8 mouse cellular contexts compared by ENCODE assay signal in genomic region chr4:120951428-120951973, GRCm38 (mm10). TPM values are rescaled to one million over a fixed set of nuclear protein-coding genes. Genes with fewer than 3 reads are reported as not detected.
DNase-seq lines count a peak whose midpoint lies in the region; ATAC-seq and TF ChIP-seq lines count a peak whose summit lies in the region.

Gene Zfp69, minus strand, starts transcription at chr4:120951699.

- peak within 1 kb of the TSS; percentile 88 for H3K4me2 ChIP-seq in forebrain, postnatal 0 days (ENCODE audit: low read depth)
- peak within 1 kb of the TSS; percentile 94 for H3K4me2 ChIP-seq in lung, postnatal 0 days (replicated peaks; ENCODE audit: low read depth, low read length)

- no peaks in the 10 kb centered on the region for H3K9me3 ChIP-seq in forebrain, postnatal 0 days (ENCODE audit: low read length)
- H3K9me3 ChIP-seq in lung, postnatal 0 days (ENCODE audit: low read length) = no peaks in the 10 kb centered on the region

- no peaks in the 10 kb centered on the region for H3K4me1 ChIP-seq in cerebellum, adult 2 months (ENCODE audit: control insufficient read depth, insufficient read depth, low read length)
- no peaks in the 10 kb centered on the region for H3K4me1 ChIP-seq in forebrain, postnatal 0 days (ENCODE audit: insufficient read depth)
- no peaks in the 10 kb centered on the region for H3K4me1 ChIP-seq in lung, postnatal 0 days (ENCODE audit: insufficient read depth, low read depth, low read length)

- peak; percentile 99 for ATAC-seq in forebrain, postnatal 0 days
- peak; percentile 98 for ATAC-seq in lung, postnatal 0 days

- H3K9ac ChIP-seq in forebrain, postnatal 0 days = peak within 1 kb of the TSS; percentile 71
- peak within 1 kb of the TSS; percentile 68 for H3K9ac ChIP-seq in lung, postnatal 0 days (replicated peaks; ENCODE audit: low read depth)

- TF ChIP-seq POLR2A in cerebellum, adult 2 months (IDR thresholded peaks at IDR 0.05; ENCODE audit: borderline replicate concordance, insufficient read depth, low read length) = peak; percentile 87; the same call in 1 of the 2 replicates

- no peaks in the 10 kb centered on the region for H3K36me3 ChIP-seq in forebrain, postnatal 0 days (ENCODE audit: insufficient read depth)
- H3K36me3 ChIP-seq in lung, postnatal 0 days (ENCODE audit: insufficient read depth, low read length) = no peaks in the 10 kb centered on the region

- TF ChIP-seq EP300 in lung, postnatal 0 days (IDR thresholded peaks at IDR 0.05) = no peak

- H3K4me3 ChIP-seq in cerebellum, adult 2 months (replicated peaks; ENCODE audit: insufficient read depth, low read depth, low read length) = peak within 1 kb of the TSS; percentile 95
- peak within 1 kb of the TSS; percentile 77 for H3K4me3 ChIP-seq in forebrain, postnatal 0 days (ENCODE audit: low read depth, low read length)
- peak within 1 kb of the TSS; percentile 74 for H3K4me3 ChIP-seq in lung, postnatal 0 days (ENCODE audit: low read depth, low read length)

- H3K27ac ChIP-seq in cerebellum, adult 2 months (ENCODE audit: insufficient read depth, low read length) = peak within 1 kb of the TSS; percentile 85
- H3K27ac ChIP-seq in forebrain, postnatal 0 days (ENCODE audit: low read depth, low read length) = peak within 1 kb of the TSS; percentile 83
- peak within 1 kb of the TSS; percentile 93 for H3K27ac ChIP-seq in lung, postnatal 0 days (ENCODE audit: low read length)

- peak; percentile 74 for DNase-seq in MN1 (ENCODE audit: low spot score)
- peak; percentile 90 to 91 for DNase-seq in cerebellum, adult 2 months
- DNase-seq in forebrain, postnatal 0 days = peak; percentile 90
- peak; percentile 93 for DNase-seq in heart, postnatal 4 days
- DNase-seq in layer of hippocampus, adult 9-11 months = peak; percentile 84
- DNase-seq in lung, postnatal 0 days (ENCODE audit: low spot score) = peak; percentile 96
- DNase-seq in ovary, postnatal 10 days (ENCODE audit: low spot score) = peak; percentile 77
- peak; percentile 94 for DNase-seq in thymus, postnatal 0 days (ENCODE audit: low spot score)

- TF ChIP-seq CTCF in cerebellum, adult 2 months (IDR thresholded peaks at IDR 0.05; ENCODE audit: borderline replicate concordance, insufficient read depth, low read depth, low read length) = no peak
- no peak for TF ChIP-seq CTCF in forebrain, postnatal 0 days (IDR thresholded peaks at IDR 0.05; ENCODE audit: low read depth)
- no peak for TF ChIP-seq CTCF in lung, postnatal 0 days (IDR thresholded peaks at IDR 0.05)

- WGBS in cerebellum, adult 2 months = under 1% methylated on average over 60 of the region's 60 CpGs
- WGBS in forebrain, postnatal 0 days = under 1% methylated on average over 60 of the region's 60 CpGs
- WGBS in lung, postnatal 0 days = under 1% methylated on average over 52 of the region's 60 CpGs

- H3K27me3 ChIP-seq in cerebellum, adult 2 months (ENCODE audit: control insufficient read depth, insufficient read depth, low read length) = no peaks in the 10 kb centered on the region
- H3K27me3 ChIP-seq in forebrain, postnatal 0 days (ENCODE audit: insufficient read depth, low read length) = no peaks in the 10 kb centered on the region
- no peaks in the 10 kb centered on the region for H3K27me3 ChIP-seq in lung, postnatal 0 days (replicated peaks; ENCODE audit: insufficient read depth, low read length)

RNA-seq across cellular contexts. Expression of gene Zfp69, which starts in this region (rescaled TPM):
- polyA plus RNA-seq in cerebellum, adult 2 months (2012; rRNA removed) = 1.9 and 3.1 TPM in 2 replicates
- 2.6 and 3.1 TPM in 2 replicates for total RNA-seq in forebrain, postnatal 0 days (2014; rRNA removed)
- 2.5 and 4.5 TPM in 2 replicates for polyA plus RNA-seq in forebrain, postnatal 0 days (2015; fragmentation: Nextera tagmentation; extraction: Ambion mirVana)
- total RNA-seq in heart, postnatal 4 days (2021) = 1 to 10 TPM; 5.6 to 6.1 TPM
- 6.7 TPM in 2 replicates for polyA plus RNA-seq in lung, postnatal 0 days (2015; fragmentation: Nextera tagmentation; extraction: Ambion mirVana)
- polyA plus RNA-seq in thymus, postnatal 0 days (2015; fragmentation: Nextera tagmentation; extraction: Ambion mirVana) = 2.4 and 3.8 TPM in 2 replicates

Comparison
In these comparisons a context has a peak if more than half of its experiments do, and no peak if none do; other contexts are left out.
1. Peak in every context shown above with its lines: DNase-seq, ATAC-seq, H3K4me3 ChIP-seq and H3K27ac ChIP-seq.